Mouse (Mus musculus) E14TG2a.4 (cell line): ENCODE measurements around the gene Hnrnph3.

Source experiments
- CTCF ChIP-seq: conservative IDR thresholded peaks from 2 replicates; pipeline ENCODE4 v1.5.1; 2014; ENCODE audit warnings: low read length
- NANOG ChIP-seq: IDR thresholded peaks from 2 replicates; pipeline ENCODE4 v1.6.1; 2014; ENCODE audit warnings: borderline replicate concordance, low read length, mixed read lengths

DNA sequence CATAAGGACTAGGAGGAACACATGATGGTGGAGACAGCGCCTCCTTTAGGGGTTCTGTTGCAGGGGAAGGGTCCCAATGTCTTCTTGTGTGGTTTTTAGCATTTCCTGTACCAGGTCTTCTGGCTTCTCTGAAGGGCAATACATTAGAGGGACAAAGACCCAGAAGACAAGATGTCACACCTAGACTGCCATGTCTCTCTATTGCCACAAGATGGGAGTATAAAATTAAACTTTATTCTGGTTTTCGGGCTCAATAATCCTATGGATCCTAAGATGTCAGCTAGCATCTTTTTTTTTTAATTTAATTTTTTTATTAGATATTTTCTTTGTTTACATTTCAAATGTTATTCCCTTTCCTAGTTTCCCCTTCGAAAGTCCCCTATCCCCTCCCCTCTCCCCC lies 19.1 kb upstream of the Hnrnph3 start:
- TF ChIP-seq CTCF (peak; percentile 47), NANOG (no peak)
